Mouse (Mus musculus): ENCODE results near the gene Elp4. TPM values are rescaled to one million over a fixed set of nuclear protein-coding genes. Genes with fewer than 3 reads are reported as not detected.

The Elp4 gene
- total and polyA plus RNA-seq, 3 experiments = 15.8 to 16.0 TPM; not detected in 1

- Histone ChIP-seq H3K4me3 (ENCODE audit: control insufficient read depth in 1 of 2, insufficient read depth in 1 of 2, low read depth in 2 of 2, low read length in 2 of 2) (no peak overlapping the region), H3K9me3 (replicated peaks; ENCODE audit: insufficient read depth, low read length) (no peaks in the 10 kb centered on the region), H3K9ac (ENCODE audit: control insufficient read depth, low read depth, low read length, poor library complexity, severe bottlenecking) (no peak overlapping the region), H3K79me2 (ENCODE audit: control insufficient read depth, insufficient read depth, low read length, poor library complexity) (peaks cover 8% of the 10 kb centered on the region), H3K4me1 (ENCODE audit: control insufficient read depth in 1 of 2, insufficient read depth in 2 of 2, low read length in 2 of 2) (peaks cover 0 to 10% of the 10 kb centered on the region in 2 experiments; a peak in 3 of 4 replicates), H3K27ac (ENCODE audit: control insufficient read depth, low read depth, low read length) (no peak overlapping the region), H3K36me3 (ENCODE audit: control insufficient read depth in 1 of 2, insufficient read depth in 2 of 2, low read length in 2 of 2) (peaks cover 1 to 12% of the 10 kb centered on the region in 2 experiments), H3K27me3 (ENCODE audit: control insufficient read depth in 1 of 2, insufficient read depth in 2 of 2, low read length in 2 of 2) (no peaks in the 10 kb centered on the region)
- TF ChIP-seq ETS1 (IDR thresholded peaks at IDR 0.05; ENCODE audit: low read depth, low read length) (no peak), TAL1 (IDR thresholded peaks at IDR 0.05; ENCODE audit: low read length) (no peak), ELF1 (IDR thresholded peaks at IDR 0.05; ENCODE audit: low read depth, low read length) (no peak), CHD1 (IDR thresholded peaks at IDR 0.05; ENCODE audit: low read depth, low read length) (no peak), TBP (IDR thresholded peaks at IDR 0.05; ENCODE audit: low read depth, low read length) (no peak), UBTF (IDR thresholded peaks at IDR 0.05; ENCODE audit: borderline replicate concordance, insufficient read depth, low read depth, low read length) (no peak), GATA1 (IDR thresholded peaks at IDR 0.05; ENCODE audit: low read depth, low read length) (no peak), ZMIZ1 (IDR thresholded peaks at IDR 0.05; ENCODE audit: low read depth, low read length) (no peak), USF2 (IDR thresholded peaks at IDR 0.05; ENCODE audit: borderline replicate concordance in 1 of 2, insufficient read depth in 1 of 2, low read depth in 1 of 2, low read length in 2 of 2) (no peak)
- DNase-seq (ENCODE audit: low read depth, low spot score) = no peak
Measured at GRCm38 (mm10) chr2:105680999-105681710, 223.2 kb downstream of the Elp4 start.

GRCm38 (mm10) chr2:105680146-105680998 lies 224.0 kb downstream of the Elp4 start:
- Histone ChIP-seq H3K9ac (ENCODE audit: control insufficient read depth, low read depth, low read length, poor library complexity, severe bottlenecking) (no peak overlapping the region), H3K27me3 (ENCODE audit: control insufficient read depth in 1 of 2, insufficient read depth in 2 of 2, low read length in 2 of 2) (no peaks in the 10 kb centered on the region), H3K79me2 (ENCODE audit: control insufficient read depth, insufficient read depth, low read length, poor library complexity) (peaks cover 12% of the 10 kb centered on the region), H3K4me3 (ENCODE audit: control insufficient read depth in 1 of 2, insufficient read depth in 1 of 2, low read depth in 2 of 2, low read length in 2 of 2) (no peak overlapping the region), H3K4me1 (ENCODE audit: control insufficient read depth in 1 of 2, insufficient read depth in 2 of 2, low read length in 2 of 2) (peaks cover 0 to 10% of the 10 kb centered on the region in 2 experiments; a peak in 3 of 4 replicates), H3K27ac (ENCODE audit: control insufficient read depth, low read depth, low read length) (no peak overlapping the region), H3K36me3 (ENCODE audit: control insufficient read depth in 1 of 2, insufficient read depth in 2 of 2, low read length in 2 of 2) (peaks cover 1 to 12% of the 10 kb centered on the region in 2 experiments), H3K9me3 (replicated peaks; ENCODE audit: insufficient read depth, low read length) (no peaks in the 10 kb centered on the region)
- TF ChIP-seq GATA1 (IDR thresholded peaks at IDR 0.05; ENCODE audit: low read depth, low read length) (no peak), RCOR1 (IDR thresholded peaks at IDR 0.05; ENCODE audit: low read depth, low read length) (no peak), USF2 (IDR thresholded peaks at IDR 0.05; ENCODE audit: borderline replicate concordance in 1 of 2, insufficient read depth in 1 of 2, low read depth in 1 of 2, low read length in 2 of 2) (no peak), MAFK (IDR thresholded peaks at IDR 0.05; ENCODE audit: borderline replicate concordance, low read depth, low read length) (no peak), E2F4 (IDR thresholded peaks at IDR 0.05; ENCODE audit: borderline replicate concordance, low read depth, low read length) (no peak), CHD2 (IDR thresholded peaks at IDR 0.05; ENCODE audit: low read length) (no peak), MYC (IDR thresholded peaks at IDR 0.05; ENCODE audit: low read depth, low read length) (no peak), JUND (IDR thresholded peaks at IDR 0.05; ENCODE audit: low read depth, low read length) (no peak)
- DNase-seq (ENCODE audit: low read depth, low spot score) = no peak

All from MEL (cell line).